Mouse (Mus musculus) ES-CJ7 (cell line): ENCODE measurements around the gene Mapkapk2.

Experiments used
- DNase-seq: peaks from one replicate; pipeline ENCODE4 v3.0.0; 2011; ENCODE audit warnings: low read depth, low spot score

Mapkapk2 gene

GRCm38 (mm10) chr1:131112576-131112975, 14.9 kb upstream of the Mapkapk2 start:
- peak; percentile 79 for DNase-seq

- no peak for DNase-seq
Measured at GRCm38 (mm10) chr1:131110525-131111106, 13.0 kb upstream of the Mapkapk2 start.

GRCm38 (mm10) chr1:131107575-131108308, 10.1 kb upstream of the Mapkapk2 start:
- DNase-seq, result no peak

- no peak for DNase-seq
Measured at GRCm38 (mm10) chr1:131103776-131104424, 6.3 kb upstream of the Mapkapk2 start.

- DNase-seq, result no peak
Measured at GRCm38 (mm10) chr1:131100808-131101207, 3.2 kb upstream of the Mapkapk2 start.

- peak; percentile 68 for DNase-seq
Measured at GRCm38 (mm10) chr1:131096803-131097699, 575 bp downstream of the Mapkapk2 start.

GRCm38 (mm10) chr1:131096132-131096695, 1.4 kb downstream of the Mapkapk2 start:
- DNase-seq, result no peak

DNA sequence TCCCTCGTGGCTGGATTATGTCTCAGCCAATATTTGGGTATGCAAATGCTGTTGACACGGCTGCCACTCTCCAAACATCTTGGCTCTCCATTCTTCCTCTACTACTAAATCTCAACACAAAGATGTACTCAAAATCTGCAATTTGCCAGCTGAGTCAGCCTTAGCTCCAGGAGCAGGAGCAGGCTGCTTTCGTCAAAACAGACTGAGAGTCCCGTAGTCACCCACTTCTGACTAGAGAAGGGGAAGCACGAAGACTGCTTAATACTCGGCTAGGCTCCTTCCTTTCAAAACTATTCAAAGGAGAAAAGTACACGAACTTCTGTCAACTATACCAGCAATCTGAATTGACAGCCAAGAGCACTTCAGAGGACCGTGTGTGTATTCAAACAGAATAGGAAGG, 2.1 kb downstream of the Mapkapk2 start:
- no peak for DNase-seq

- no peak for DNase-seq
Measured at GRCm38 (mm10) chr1:131093889-131094288, 3.7 kb downstream of the Mapkapk2 start.

GRCm38 (mm10) chr1:131092846-131093245, 4.8 kb downstream of the Mapkapk2 start:
- no peak for DNase-seq

DNA sequence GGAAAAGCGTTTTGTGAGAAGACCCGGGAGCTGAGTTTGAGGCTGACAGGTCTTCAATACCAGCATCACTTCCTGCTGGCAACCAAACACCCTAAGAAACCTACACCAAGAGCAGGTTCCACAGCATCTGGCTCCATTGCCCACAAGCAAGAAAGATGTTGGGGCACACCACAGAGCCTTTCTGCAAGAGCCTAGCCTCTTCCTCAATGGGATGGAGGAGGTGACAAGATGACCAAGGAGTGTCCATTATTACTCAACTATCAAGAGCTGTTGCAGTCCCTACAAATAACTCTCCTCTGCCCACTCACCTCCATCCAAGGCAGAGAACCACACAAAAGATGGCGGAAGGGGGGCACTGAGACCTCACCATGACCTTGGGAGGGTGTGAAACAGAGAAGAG, 5.5 kb downstream of the Mapkapk2 start:
- DNase-seq, result no peak

- DNase-seq, result no peak
Measured at GRCm38 (mm10) chr1:131091481-131091880, 6.1 kb downstream of the Mapkapk2 start.

DNA sequence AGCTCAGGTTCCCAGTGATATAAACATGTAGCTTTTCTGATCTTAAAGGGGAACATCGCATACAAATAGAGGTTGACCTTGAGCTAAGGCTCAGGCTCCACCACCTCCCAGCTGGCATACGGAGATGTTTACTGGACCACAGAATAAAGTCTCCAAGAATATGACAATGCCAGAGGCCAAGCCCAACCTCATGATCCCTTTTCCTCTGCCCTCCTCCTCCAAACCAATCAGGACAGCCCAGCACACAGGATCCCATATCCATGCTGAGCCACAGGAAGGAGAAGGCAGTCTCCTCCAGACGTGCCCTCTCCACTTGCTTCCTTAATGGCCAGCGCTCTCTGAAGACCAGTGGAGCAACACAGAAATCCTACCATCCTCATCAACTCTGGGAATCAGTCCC, 6.7 kb downstream of the Mapkapk2 start:
- DNase-seq, result no peak

DNA sequence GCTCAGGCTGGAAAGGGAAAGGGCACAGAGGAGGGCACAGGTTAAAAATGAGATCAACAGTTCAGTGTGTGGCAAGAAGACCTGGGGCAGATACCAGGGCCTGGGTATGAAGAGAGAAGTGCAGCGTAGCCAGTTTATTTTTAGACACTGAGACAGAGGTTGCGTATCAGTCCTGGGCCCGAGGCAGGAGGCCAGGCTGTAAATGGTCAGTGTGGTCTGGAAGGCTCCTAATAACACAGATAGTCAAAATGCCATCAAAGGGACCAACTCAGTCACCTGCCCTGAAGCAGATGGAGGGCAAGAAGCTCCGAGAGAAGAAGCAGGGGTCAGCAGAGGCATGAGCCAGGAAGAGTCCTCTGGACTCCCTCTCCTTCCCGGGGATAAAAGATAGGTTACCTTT, 7.4 kb downstream of the Mapkapk2 start:
- no peak for DNase-seq

DNA sequence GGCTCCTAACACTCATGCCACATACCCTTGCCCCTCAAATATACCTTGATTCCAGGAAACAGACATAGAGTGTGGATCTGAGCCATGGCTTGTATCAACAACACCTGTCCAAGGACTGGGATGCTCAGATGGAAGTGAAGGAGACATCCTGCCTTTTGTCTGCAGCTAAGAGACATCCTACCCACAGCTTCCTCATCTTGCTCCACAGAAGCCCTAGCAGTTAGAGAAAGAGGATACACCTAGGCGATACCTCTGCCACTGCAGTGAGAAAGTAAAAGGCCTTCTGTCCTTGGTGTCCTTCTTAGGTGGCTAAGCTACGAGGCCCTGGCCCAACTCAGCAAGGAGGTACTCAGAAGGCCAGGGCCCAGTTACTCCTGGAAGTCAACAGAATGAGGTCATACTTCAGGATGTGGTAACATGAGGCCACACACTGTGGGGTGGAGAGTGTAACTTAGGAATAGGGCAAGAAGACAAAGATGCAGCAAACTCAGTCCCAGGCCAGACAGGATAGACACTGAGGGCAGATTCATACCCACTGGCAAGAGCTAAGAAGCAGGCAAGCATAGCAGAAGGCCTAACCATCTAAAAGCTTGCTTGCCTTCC, 8.0 kb downstream of the Mapkapk2 start:
- no peak for DNase-seq

DNA sequence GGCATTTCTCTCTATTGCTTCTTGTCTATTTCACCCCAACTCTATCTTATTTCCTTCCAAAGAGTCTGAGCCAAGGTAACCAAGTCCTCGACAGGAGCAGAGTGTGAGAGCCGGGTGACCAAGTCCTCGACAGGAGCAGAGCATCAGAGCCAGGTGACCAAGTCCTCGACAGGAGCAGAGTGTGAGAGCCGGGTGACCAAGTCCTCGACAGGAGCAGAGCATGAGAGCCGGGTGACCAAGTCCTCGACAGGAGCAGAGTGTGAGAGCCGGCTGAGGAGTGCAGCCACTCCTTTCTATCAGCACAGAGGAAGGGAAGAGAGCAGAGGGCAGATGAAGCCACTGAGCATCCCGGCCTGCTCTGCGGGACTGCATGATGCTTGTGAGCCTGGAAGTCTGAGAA, 9.1 kb downstream of the Mapkapk2 start:
- DNase-seq, result no peak

DNA sequence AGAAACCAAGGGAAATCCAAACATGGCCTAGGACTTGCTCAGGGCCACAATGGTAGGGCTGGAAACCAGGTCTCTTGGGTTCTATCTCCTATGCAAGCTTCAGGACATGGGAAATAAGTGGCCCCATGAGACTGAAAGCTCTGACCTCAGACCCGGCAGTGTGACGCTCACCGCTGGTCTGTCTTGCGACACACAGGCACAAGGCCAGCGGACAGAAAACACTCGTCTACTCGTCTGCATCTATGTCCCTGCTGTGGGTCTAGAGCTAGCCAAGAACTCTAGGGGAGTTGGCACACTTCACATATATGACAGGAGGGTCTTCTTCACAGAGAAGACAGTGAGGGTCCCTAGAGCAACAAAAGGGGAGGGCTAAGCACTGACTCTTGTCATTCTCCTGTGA, 10.7 kb downstream of the Mapkapk2 start:
- DNase-seq, result no peak

DNA sequence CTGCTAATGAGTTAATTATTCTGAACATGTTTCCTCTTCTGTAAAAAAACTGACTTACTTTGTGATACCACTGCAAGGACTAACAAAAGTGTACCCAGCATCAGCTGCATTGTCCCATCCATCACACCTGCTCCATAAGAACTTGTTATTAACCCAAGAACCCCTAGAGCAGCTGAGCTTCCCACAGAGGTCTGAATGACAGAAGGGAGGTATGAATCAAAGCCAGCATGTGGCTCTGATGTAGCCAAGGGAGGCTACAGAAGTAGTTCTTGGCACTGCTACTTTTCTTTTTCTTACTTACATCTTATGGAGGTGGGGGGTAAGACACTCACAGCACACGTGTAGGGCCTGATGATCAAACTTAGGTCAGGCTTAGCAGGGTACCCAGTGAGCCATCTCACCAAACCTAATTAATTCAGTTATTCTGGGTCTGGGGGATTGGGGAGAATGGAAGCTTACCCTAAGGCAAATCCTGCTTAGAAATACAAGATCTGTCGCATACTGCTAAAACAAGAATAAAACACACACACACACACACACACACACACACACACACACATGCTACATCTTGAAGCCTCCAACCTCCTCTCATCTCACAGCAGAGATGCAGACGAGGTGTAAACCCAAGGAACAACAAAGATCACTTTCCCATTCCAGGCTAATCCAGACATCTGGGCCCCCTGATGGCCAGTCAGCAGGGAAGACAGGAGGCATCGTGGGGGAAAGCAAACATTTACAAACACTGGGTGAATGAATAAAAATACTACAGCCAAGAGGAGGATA, 11.5 kb downstream of the Mapkapk2 start:
- no peak for DNase-seq

DNA sequence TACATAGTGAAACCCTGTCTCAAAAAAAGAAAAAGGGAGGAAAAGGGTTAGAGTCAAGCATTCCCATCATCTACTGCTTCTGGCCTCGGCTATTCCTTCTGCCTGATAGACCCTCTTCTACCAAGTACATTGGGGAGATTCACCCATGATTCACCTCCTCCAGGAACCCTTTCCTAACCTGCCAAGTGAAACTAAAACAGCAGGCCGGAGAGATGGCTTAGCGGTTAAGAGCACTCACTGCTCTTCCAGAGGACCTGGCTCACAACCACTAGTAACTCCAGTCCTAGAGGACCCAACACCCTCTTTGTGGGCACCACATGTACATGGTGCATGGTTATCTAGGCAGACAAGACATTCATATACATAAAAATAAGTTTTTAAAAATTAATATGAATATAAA, 12.4 kb downstream of the Mapkapk2 start:
- no peak for DNase-seq

DNA sequence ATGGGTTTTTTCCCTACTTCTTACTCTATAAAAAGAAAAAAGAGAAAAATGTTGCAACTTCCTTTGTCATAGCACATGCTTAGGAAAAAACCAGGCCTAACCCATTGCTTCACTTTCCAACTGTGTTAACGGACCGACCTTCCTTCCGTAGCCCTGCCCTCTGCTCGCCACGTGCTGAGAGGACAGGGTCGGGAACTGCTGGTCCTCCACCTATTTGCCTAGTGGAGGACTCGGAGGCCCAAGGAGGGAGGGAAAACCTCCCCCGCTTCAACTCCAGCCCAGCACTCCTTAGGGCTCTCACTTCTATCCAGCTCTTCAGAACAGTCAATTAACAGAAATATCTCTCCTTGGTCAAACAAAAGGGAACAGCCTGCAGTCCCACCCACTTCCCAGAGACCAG, 13.3 kb downstream of the Mapkapk2 start:
- no peak for DNase-seq
